Mouse (Mus musculus): ENCODE measurements around the gene Hand2.

DNA sequence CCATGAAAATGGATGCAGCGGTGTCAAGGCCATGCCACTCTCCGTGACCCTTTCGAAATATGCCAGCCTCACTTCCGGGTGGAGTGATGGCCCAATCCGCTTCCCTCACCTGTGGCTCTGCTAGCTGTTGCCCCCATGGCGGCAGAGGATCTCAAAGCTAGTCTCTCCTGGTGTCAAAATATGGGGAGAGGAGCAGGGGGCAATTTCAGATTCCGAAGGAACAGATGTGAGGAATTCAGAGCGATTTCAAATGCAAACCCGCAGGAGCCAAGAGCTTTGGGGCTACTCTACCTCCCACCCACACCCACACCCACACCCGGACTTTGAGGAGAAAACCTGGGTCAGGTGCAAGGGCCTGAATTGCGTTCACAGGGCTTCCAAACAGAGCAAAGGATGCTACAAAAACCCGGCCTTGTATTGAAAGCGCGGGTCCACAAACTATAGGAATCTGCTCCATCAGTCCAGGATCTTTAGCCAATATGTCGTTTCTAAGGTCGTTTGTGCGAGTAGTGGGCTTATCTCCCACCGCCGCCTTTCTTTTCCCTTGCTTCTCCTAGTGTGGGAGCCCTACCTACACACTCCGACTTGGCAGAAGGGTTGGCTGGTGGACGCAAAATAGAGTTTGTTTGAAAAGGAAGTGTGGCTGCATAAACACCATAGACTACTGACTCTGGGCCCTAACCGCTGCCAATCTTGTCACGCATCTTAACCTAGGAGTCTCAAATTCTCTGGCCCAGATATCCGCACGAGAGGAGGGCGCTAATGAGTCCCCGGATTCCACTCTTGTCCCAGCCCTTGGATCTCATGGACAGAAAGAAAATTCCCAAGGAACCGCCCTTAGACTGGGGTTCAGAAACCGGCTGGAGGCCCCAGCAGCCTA is 6.7 kb downstream of the Hand2 start:
- TF ChIP-seq CTCF (IDR thresholded peaks at IDR 0.05; ENCODE audit: insufficient read depth, low read length) (no peak), POLR2A (IDR thresholded peaks at IDR 0.05; ENCODE audit: borderline replicate concordance, extremely low read depth, low read depth, low read length) (no peak)
